Mouse (Mus musculus): ENCODE measurements at regions not wholly inside any gene's neighbourhood (a gene's known extent, or its start where the extent isn't known, plus 50 kb on each side); places are given as distances from the start of the nearest gene placed in this dataset.
A peak's percentile ranks its signal among the peaks of the same experiment; 100 is the strongest.

DNA sequence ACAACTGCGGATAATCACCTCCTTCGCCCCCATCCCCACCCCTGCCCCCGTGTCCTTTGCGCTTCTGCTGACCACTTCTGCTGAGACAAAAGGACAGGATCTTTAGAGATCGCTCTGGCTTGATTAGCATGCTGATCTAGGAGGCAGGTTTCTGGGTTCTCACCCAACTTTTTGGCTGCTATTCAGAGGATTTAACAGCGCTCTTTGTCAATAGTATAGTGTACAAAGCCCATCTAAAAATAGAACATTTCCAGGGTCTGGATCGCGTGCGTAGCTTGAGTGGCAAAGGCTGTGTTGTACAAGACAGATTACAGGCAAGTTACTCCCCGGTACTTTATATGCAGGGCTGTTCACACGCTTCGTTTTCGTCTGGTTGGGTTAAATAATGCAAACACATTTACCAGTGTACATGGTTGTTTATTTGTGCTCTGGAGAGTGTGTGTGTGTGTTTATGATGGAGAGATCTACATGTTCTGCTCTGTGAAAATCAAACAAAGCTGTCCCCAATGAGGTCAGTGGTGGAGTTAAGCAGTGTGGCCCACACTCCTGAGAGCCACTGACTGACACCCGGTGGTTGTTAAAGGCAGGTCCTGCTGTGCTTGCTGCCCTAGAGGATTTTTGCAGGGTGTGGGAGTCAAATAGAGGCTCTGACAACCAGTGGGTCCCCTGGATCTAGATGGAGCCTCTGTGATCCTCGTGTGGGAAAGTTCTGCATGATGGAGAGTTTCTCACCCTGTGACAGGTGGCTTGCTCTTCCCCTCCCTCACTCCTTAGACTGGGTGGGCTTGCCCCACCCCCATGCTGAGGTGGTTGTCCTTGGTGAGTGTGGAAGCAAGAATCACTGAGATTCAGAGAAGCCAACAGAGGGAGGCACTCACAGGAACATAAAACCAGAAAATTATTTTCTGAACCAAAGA, 146.5 kb upstream of the Jade1 start:
- DNase-seq: peak; percentile 4

DNA sequence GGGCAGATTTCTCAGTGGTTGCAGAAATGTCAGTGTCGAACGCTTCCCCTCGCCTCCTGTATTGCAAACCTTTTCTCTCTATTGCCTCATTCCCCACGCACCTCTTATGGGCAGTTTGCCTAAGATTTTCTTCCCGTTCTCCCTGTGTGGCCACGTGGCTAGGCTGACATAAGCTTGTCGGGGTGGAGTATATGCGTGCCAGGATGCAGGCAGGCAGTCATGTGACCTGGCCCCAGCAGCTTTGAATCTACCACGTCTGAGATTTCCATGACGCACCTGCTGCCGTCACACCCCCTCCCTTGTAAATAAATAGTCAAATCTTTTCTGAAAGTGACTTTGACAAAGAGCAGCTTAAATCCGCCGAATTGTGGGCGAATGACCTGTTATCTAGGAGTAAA, 147.1 kb upstream of the Jade1 start:
- peak; percentile 66 for DNase-seq

DNA sequence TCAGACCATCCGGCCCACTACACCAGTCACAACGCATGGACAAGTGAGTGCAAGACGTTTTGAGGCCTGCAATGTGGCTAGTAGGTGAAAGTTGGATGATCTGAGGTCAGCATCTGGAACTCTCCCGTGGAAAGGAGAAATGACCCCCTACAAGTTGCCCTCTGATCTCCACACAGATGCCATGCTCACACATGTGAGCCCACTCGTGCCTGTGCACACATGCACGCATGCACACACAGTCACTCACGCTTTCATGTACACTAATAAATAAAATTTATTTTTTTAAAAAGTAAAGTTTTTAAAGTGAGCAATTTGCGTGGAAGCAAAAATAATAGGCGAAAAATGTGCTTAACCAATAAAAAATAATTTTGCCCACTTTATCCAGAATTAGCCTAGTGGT, 147.5 kb upstream of the Jade1 start:
- no peak for DNase-seq

DNA sequence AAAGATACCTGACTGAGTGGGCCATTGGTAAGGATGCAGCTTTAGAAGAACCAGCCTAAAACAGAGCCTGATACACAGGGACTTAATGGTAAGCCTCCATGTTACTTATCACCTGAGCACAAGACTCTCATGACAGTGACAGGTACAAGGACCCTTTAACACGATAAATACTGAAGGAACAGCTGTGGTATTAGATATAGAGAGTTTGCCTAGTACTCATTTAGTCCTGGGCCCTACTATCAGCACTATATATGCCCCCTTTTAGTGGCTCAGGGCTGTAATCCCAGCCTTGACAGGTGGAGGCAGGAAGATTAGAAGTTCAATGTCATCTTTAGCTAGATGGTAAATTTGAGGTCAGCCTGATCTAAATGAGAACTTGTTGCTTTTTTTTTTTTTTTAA, 148.0 kb upstream of the Jade1 start:
- DNase-seq: no peak

DNA sequence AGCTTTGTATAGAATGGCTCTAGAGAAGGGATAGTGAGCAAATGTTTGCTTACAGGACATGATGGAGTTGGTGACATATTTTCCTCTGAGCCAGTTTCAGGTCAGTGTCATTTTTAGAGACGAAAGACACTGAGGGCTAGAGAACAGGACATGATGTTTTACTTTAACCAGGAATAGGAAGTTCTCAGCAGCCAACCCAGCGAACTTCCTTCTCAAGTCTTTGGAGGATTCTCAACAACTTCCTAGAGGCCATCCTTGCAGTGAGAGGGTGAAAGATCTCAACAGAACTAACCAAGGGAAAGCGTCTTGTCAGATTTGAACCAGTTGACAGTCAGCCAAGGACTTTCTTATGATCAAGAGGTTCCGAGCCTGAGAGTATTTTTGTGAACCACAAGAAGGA, 153.7 kb upstream of the Jade1 start:
- no peak for DNase-seq

DNA sequence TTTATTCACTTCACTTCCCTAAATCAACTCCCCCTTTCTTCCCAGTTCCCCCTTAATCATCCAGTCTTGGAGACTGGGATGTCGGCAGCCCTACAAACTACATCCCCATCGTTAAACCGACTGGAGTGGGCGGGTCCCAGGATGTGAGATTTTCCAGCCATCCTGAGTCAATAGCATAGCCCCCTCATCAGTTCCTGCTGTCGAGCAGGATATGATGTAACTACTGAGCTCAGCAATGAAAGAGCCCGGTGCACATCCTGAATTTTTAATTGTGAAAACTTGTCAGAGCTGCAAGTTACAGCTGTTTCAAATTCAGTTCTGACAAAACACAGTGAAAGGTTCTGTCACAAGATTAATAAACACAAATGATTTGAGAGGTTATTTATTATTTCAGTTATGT, 165.7 kb upstream of the Jade1 start:
- DNase-seq: no peak

DNA sequence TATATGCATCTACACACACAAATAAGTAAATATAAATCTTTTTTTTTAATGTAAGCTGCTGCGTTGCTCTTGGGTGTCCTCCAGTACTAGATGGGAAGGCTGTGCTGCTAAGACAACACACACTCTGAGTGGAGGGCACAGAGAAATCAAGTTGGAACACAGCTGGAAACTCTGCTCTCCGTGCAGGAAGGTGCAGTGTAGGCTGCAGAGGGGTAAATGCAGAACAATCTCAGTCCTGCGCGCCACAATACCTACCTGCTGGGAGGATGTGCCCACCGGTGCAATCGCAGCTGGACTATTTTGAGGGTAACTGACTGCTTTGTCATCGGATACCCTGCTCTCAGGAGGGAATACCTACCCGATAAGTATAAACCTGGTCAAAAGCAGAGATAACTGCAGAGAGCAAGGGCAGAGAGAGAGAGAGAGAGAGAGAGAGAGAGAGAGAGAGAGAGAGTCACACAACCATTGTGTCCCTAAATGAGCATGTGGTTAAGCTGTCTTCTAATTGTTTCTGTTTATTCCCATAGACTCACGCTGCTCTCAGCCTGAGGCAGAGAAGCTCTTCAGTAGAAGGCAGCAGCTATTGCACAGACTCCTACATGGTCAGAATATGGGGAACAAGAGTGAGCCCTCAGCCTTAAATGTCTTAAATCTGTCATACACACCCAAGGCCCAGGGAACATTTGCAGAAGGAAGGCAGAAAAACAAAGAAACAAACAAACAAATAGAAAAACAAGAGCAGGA, 167.9 kb upstream of the Jade1 start:
- DNase-seq: no peak

DNA sequence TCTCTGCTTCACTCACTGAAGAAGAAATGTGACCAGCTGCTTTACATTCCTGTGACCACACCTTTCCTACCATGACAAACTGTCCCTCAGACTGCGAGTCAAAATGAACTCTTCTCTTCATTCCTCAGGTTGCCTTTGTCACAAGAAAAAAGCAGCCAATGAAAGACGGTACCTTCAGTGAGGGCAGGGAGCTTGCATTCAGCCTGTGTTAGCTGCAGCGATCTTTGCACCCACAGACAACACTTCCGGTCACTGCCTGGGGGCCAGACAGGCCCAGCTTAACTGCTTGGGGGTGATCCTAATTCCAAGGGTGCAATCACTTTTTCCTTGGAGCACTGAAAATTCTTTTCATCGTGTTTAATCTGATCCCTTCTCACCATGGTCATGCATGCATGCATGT, 169.2 kb upstream of the Jade1 start:
- no peak for DNase-seq

DNA sequence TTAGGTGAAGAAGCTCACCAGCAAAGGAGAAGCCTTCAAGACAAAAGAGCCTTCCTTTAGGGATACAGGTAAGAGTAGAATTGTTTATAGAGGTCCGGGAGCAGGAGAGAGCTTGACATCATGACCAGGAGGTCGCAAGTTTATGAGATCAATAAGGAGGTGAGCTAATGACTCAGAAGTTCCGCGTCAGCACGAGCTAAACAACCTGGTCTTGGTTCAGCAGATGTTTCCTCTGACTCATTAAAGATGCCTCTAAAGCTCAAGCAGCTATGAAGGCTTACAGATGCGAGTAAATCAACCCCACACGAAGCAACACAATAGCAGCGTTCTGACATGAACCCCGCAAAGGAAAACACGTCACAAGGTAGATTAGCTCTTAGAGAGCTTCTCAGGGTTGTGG, 171.1 kb upstream of the Jade1 start:
- DNase-seq: no peak

DNA sequence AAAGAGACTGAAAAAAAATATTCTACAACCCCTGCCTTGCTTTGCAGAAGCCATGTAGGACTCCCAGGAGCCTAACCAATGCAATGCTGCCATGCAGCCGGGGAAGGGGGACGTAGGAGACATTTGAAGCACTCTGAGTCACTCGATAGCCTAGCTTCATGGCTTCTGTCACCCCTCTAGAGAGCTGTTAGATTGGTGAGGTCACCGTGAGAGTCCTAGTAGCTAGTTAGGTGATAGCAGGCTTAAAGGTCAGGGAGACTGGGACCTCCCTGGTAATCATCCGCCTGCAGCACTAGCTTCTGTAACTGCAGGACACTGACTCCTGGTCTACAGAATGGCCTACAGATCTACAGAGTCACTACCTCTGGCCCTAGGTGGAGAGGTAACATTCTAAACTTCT, 177.0 kb upstream of the Jade1 start:
- no peak for DNase-seq

DNA sequence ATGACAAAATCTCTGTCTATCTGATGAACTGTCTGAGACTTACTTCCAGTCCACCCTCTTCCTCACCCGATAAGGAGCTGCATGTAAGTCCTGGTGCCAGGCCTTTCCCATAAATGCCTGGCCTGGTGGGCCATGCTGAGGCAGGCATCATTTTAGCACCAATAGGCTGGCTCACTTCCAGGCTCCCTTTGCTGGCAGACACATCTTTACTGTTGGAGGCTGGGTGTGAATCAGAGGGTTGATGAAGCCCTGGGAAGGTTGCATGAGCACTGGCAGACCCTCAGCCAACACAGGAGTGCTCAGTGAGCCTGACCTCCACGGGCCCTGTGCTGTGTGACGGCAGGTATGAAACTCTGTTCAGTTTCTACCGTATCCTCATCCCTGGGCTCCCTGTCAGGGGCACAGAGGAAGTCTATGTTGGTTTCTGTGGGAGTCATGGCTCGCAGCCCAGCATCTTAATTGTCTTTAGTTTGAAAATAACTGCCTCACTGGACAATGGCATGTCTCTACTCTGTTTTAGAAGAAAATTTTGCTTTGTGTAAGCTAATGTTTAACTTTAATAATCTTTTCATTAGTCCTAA, 177.6 kb upstream of the Jade1 start:
- no peak for DNase-seq

DNA sequence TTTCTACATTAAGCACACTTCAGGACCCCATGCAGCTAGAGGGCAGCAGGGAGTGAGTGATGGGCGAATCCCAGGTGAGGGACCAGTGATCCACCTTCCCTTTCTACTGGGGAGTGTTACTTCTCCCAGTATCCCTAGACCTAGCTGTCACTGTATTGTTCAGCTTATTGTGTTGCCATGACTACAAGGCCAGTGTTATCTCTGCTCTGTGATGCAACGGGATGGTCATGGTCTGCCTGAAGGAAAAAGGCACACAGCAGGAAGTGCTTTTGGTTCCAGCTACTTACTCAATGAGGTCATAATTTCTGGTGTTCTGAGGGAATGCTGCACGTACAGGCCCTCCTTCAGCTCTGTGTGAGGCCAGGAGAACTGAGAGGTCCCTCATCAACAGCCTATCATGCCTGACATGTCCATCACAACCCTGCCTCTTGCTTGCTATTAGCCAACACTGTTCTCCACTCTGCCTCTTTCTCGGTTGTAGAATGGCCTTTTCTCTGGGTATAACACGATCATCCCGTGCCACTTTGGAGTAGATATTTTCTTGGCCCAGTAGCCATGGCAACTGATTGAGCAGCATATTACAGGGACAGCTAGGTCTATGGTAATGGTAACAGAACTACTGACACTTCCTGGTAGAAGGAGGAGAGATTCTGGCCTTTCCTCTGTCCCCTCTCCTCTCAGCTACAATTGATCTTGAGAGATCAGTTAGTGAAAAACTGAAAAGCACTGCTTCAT, 178.5 kb upstream of the Jade1 start:
- DNase-seq: peak; percentile 5

DNA sequence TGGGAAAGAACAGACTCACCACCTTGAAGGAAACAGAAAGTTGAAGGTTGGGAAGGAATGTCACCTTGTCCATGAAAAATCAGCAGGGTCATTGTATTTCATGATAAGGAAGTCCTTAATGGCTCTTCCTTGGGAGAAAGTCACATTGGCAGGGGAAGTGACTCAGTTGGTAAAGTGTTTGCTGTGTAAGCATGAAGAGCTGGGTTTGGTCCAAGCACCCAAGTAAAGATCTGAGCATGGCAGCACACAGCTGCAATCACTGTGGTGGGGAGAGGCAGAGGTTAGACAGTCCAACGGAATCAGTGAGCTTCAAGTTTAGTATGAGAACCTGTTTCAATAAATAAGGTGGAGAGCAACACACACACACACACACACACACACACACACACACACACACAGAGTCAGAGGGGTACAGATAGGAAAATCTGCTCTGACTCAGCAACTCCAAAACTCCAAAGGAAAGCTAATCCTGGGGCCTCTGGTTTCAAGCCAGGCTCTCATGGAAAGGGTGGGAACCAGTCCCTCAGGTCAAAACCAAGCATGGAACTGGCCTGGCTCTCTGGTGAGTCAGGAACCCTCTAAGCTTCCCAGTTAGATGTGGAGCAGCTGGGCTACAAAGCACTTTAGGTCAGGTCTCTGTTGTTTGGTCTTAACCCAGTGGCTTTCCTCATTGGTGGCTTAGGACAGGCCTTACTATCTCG, 180.2 kb upstream of the Jade1 start:
- DNase-seq: no peak

DNA sequence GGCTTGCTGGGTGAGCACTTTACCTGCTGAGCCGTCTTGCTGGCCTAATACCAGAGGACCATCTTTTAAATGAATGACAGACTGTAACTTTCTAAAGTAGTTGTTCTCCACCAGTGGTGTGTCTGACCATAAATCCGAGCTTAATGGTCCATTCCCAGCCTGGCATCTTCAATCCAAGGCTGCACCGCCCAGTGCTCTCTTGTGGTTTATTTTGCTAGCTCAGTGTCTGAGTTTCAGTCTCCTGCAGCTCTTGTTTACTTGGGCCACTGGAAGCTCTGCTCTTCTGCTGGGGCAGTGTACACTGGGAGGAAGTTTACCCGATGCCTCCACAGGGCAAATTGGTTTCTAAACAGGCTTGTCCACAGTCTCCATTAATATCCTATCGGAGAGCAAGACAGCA, 182.3 kb upstream of the Jade1 start:
- no peak for DNase-seq

DNA sequence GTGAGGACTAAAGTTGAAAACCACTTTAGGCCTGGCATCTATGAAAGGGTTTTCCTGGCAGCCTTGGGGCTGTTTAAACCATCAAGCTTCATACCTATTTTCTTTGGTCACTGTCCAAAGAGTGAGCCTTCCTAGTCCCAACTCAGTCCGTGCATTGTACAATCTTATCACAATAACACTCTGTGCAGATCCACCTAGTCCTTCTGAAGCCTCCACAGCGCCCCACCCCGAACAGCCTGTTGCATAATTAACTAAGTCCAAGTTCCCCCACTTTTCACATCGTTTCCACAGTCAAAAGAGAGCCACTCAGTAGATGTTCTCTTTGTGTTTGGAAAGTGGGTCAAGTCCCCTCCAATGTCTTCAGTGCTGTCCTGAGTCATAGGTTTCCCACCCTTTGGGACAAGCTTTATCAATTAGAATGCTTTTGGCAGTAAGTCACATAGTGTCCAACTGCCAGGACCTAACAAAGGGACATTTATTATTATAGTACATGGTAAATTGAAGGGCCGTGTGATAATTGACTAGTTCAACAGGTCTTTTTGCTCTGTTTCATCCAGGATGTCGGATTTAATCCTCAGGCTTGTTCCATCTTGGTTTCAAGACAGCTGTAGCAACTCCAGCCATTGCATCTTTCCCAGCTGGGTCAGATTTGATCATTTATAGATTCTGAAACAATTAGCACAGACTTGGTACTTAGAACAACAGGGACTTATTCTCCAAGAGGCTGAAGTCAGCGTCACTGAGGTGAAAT, 187.0 kb upstream of the Jade1 start:
- DNase-seq: no peak

DNA sequence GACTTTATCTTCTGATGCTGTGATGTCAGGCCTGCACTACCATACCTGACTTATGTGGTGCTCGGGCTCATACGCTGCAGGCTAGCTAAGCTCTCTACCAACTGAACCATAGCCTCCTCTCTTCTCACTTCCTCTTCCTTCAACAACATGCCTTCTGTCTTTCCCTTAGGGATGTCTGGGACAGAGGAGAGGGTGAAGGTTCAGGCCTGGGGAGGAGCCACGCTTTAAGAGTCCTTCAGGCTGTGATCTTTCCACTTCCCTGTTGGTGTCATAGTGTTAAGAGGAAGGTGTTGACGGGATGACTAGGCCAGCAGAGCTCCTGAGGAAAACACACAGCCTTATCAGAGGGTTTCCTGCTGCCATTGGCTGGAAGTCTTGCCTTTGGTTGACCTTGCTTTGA, 188.8 kb upstream of the Jade1 start:
- no peak for DNase-seq

DNA sequence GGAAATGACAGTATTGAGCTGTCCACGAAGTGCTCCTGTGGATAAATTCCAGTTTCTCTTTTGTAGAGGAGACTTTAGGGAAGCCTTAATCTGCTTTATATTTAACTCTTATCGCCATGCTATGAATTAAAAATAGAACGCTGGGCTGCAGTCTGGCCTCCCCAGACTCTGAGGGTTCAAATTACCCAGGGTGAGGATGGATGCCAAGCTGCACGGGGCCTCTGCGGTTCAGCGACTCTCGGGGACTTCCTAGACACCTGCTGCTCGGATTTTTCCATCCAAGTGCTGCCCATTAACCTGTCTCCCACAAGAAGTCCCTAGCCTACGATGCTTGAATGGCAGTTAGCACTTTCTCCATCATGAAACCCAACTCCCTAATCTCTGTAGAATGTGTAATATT, 189.3 kb upstream of the Jade1 start:
- DNase-seq: no peak

DNA sequence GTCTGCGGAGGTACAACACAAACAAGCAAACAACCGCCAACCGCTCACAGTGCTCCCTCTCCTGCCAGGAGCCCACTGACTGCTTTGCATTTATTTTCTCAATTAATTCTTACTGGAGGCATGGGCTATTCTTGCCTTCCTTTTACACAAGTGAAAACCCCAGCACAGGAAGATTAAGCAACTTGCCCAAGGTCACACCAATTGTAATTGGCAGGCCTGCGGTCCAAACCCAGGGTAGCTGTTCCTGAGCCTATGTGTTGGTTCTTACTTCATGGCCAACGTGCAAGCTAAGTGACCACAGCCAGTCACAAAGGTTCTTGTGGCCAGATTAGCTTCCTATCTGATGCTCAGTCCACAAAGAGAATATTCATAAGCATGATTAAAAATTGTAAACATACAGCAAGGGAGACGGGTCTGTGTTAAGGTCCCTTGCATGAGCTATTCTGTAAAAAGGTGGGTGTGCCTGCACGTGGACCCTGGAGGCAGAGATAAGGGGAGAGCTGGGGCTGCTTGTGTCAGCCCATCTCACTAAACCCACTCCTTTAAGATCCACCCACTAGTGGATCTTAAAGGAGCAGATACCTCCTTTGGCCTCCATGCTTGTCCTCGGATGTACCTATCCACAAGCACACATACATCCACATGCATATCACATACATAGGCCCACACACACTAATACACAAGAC, 190.2 kb upstream of the Jade1 start:
- DNase-seq: no peak

DNA sequence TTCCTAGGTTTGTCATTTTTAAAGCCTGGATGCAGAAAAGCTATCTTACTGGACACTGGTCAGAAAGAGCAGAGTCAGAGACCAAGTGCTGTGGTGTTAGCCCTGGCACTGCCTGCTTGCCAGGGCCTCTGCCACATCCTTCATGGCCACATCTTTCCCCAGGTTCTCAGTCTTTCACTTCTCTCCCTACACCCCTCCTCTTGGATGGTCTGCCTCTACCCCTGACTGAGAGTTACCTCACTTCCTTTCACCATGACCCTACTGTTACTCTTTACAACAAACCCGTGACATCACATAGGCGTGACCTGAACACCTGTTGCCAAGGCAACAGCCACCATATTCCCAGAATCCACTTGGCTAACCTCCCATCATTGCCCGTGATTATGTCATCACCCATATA, 191.6 kb upstream of the Jade1 start:
- DNase-seq: no peak

DNA sequence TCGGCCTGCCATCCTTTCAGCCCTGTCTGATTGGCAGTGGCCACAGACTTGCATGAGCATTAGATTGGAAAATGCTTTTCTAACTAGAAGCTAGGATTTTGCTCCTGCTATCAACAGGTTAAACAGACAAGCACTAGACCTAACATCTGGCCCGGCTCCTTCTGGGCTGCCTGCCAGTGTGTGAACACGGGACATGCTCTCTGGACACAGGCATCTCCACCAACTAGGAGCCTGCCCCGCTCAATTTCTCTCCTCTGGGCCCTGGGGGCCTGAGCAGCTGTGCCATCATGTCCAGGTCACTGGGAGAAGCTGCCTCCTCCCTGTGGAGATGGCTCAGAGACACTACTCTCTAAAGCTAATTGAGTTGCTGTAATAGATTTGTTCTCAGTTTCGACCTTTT, 195.3 kb upstream of the Jade1 start:
- DNase-seq: no peak

DNA sequence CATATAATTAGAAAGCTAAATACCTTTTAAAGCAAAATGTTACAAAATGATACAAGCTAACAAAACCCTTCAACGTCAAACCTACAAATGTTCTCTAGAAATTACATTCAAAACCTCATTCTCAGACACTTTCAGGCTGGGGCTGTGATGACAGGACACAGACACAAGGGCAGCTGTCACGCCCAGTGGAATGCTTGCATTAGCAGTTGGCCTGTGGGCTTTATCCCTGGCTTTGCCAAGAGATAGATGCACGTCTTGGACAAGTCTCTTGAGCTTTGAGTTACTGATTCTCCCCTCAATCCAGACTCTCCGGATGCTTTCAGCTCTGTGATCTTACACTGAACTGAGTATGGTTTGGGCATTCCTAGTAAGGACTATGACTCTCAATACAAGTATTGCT, 196.1 kb upstream of the Jade1 start:
- no peak for DNase-seq

Data from thymus, postnatal 25 days (tissue).